Mouse (Mus musculus): ENCODE data around the gene Ampd1.

GRCm38 (mm10) chr3:103107565-103108240, 33.9 kb downstream of the Ampd1 start:
- TF ChIP-seq GATA1 (IDR thresholded peaks at IDR 0.05; ENCODE audit: low read length) = no peak
- no peak for TF ChIP-seq TAL1 (IDR thresholded peaks at IDR 0.05; ENCODE audit: low read length)

All from erythroblast, embryonic 14.5 days (primary cell).